Comparison of ENCODE assay signal across 7 mouse cellular contexts in genomic region chr10:56431600-56432389, GRCm38 (mm10). TPM values are rescaled to one million over a fixed set of nuclear protein-coding genes. Genes with fewer than 3 reads are reported as not detected.
DNase-seq lines count a peak whose midpoint lies in the region; ATAC-seq lines count a peak whose summit lies in the region.

No protein-coding gene starts in this region.

- WGBS in heart, embryonic 14.5 days, result 10% methylated on average over 23 of the region's 23 CpGs
- WGBS in liver, embryonic 13.5 days (ENCODE audit: insufficient replicate concordance), result 24% methylated on average over 23 of the region's 23 CpGs
- 10% methylated on average over 23 of the region's 23 CpGs for WGBS in stomach, embryonic 16.5 days

- H3K9ac ChIP-seq in heart, embryonic 14.5 days (ENCODE audit: low read length), result peak overlapping the region; percentile 64
- H3K9ac ChIP-seq in liver, embryonic 13.5 days, result no peak overlapping the region
- peak overlapping the region; percentile 40 for H3K9ac ChIP-seq in stomach, embryonic 16.5 days (ENCODE audit: low read length)

- no peaks in the 10 kb centered on the region for H3K36me3 ChIP-seq in heart, embryonic 14.5 days (ENCODE audit: control insufficient read depth, insufficient read depth, low read length)
- H3K36me3 ChIP-seq in liver, embryonic 13.5 days, result no peaks in the 10 kb centered on the region
- H3K36me3 ChIP-seq in stomach, embryonic 16.5 days (ENCODE audit: control insufficient read depth, insufficient read depth, low read length), result no peaks in the 10 kb centered on the region

- H3K4me3 ChIP-seq in heart, embryonic 14.5 days (ENCODE audit: control insufficient read depth in 1 of 2, insufficient read depth in 1 of 2, low read depth in 1 of 2, low read length in 2 of 2), result peak overlapping the region; percentile 35 to 37
- H3K4me3 ChIP-seq in liver, embryonic 13.5 days (replicated peaks), result no peak overlapping the region
- peak overlapping the region; percentile 38 for H3K4me3 ChIP-seq in stomach, embryonic 16.5 days (replicated peaks; ENCODE audit: low read length)

- H3K27me3 ChIP-seq in heart, embryonic 14.5 days (ENCODE audit: control insufficient read depth, insufficient read depth, low read length), result no peaks in the 10 kb centered on the region
- H3K27me3 ChIP-seq in liver, embryonic 13.5 days, result no peaks in the 10 kb centered on the region
- H3K27me3 ChIP-seq in stomach, embryonic 16.5 days (ENCODE audit: control insufficient read depth, insufficient read depth, low read length), result no peaks in the 10 kb centered on the region

- no peak for ATAC-seq in heart, embryonic 14.5 days (ENCODE audit: insufficient number of reproducible peaks, insufficient read depth, low FRiP score, low read depth)
- ATAC-seq in liver, embryonic 13.5 days (ENCODE audit: low read depth), result no peak
- peak; percentile 44 for ATAC-seq in stomach, embryonic 16.5 days (ENCODE audit: insufficient read depth, low FRiP score)
- no peak for ATAC-seq in monocyte, adult 5-6 weeks (replicated peaks; ENCODE audit: insufficient number of reproducible peaks, low FRiP score, low TSS enrichment, poor library complexity, severe bottlenecking)

- peak; percentile 22 to 23 for DNase-seq in layer of hippocampus, postnatal 10 days (ENCODE audit: low spot score in 2 of 2)
- no peak for DNase-seq in layer of hippocampus, adult 8-10 months (ENCODE audit: low spot score in 2 of 2)
- DNase-seq in embryo, embryonic 11 days, result peak; percentile 82
- DNase-seq in liver, embryonic 13.5 days, result no peak

- H3K9me3 ChIP-seq in heart, embryonic 14.5 days (ENCODE audit: control insufficient read depth, low read length), result no peaks in the 10 kb centered on the region
- no peaks in the 10 kb centered on the region for H3K9me3 ChIP-seq in liver, embryonic 13.5 days (replicated peaks)
- no peaks in the 10 kb centered on the region for H3K9me3 ChIP-seq in stomach, embryonic 16.5 days (replicated peaks; ENCODE audit: control insufficient read depth, low read length)

- peak overlapping the region; percentile 68 for H3K4me2 ChIP-seq in heart, embryonic 14.5 days (ENCODE audit: low read length)
- H3K4me2 ChIP-seq in liver, embryonic 13.5 days, result peak overlapping the region; percentile 30
- H3K4me2 ChIP-seq in stomach, embryonic 16.5 days (ENCODE audit: low read depth, low read length), result peak overlapping the region; percentile 59

- peaks cover 6 to 9% of the 10 kb centered on the region in 2 experiments for H3K4me1 ChIP-seq in heart, embryonic 14.5 days (ENCODE audit: control insufficient read depth in 2 of 2, insufficient read depth in 2 of 2, low read length in 2 of 2)
- no peaks in the 10 kb centered on the region for H3K4me1 ChIP-seq in liver, embryonic 13.5 days (replicated peaks)
- 0 out of 2 replicates have a peak, but pooled peaks cover 8% of the 10 kb centered on the region for H3K4me1 ChIP-seq in stomach, embryonic 16.5 days (ENCODE audit: control insufficient read depth, insufficient read depth, low read length)

- peak overlapping the region; percentile 10 to 18; a peak in 3 of 4 replicates for H3K27ac ChIP-seq in heart, embryonic 14.5 days (replicated peaks in 1 of 2; ENCODE audit: control insufficient read depth in 1 of 2, insufficient read depth in 1 of 2, low read depth in 2 of 2, low read length in 2 of 2)
- no peak overlapping the region for H3K27ac ChIP-seq in liver, embryonic 13.5 days
- H3K27ac ChIP-seq in stomach, embryonic 16.5 days (ENCODE audit: low read length), result no peak overlapping the region

RNA-seq across cellular contexts. Expression of gene Gja1, which starts 54.7 kb away (rescaled TPM):
- 100 to 1,000 TPM; 225 to 281 TPM for total RNA-seq in layer of hippocampus, postnatal 10 days (2021)
- total RNA-seq in layer of hippocampus, adult 8-10 months (2022), result 100 to 1,000 TPM; 241 to 286 (median 265) TPM
- polyA plus RNA-seq in heart, embryonic 14.5 days (2014; fragmentation: Nextera tagmentation; extraction: Ambion mirVana), result 478 and 500 TPM in 2 replicates
- 7.3 and 8.8 TPM in 2 replicates for polyA plus RNA-seq in liver, embryonic 13.5 days (2015; fragmentation: Nextera tagmentation; extraction: Ambion mirVana)
- polyA plus RNA-seq in stomach, embryonic 16.5 days (2015; fragmentation: Nextera tagmentation; extraction: Ambion mirVana), result 103 and 126 TPM in 2 replicates
- total RNA-seq in monocyte, adult 5-6 weeks (2017), result not detected in 3 replicates

Comparison
In these comparisons a context has a peak if more than half of its experiments do, and no peak if none do; other contexts are left out.
1. DNase-seq: peak in layer of hippocampus, postnatal 10 days (2 of 2) and embryo, embryonic 11 days (single experiment); none in layer of hippocampus, adult 8-10 months (0 of 2) and liver, embryonic 13.5 days (single experiment).
2. H3K27ac ChIP-seq: peak in heart, embryonic 14.5 days (2 of 2); none in liver, embryonic 13.5 days (single experiment) and stomach, embryonic 16.5 days (single experiment).
3. RNA of gene Gja1, which starts 54.7 kb away (total RNA-seq): 225 to 281 TPM in layer of hippocampus, postnatal 10 days and 241 to 286 TPM in layer of hippocampus, adult 8-10 months; not detected in monocyte, adult 5-6 weeks; every median in the first group is over 100 times any median in the second.
4. Peak in every context shown above with its lines, with median percentiles within 50 percentile points of each other: H3K4me2 ChIP-seq.